Comparison of ENCODE assay signal across 13 mouse cellular contexts in genomic region chr7:36711766-36712165, GRCm38 (mm10). TPM values are rescaled to one million over a fixed set of nuclear protein-coding genes. Genes with fewer than 3 reads are reported as not detected.
DNase-seq lines count a peak whose midpoint lies in the region; ATAC-seq and TF ChIP-seq lines count a peak whose summit lies in the region.
"Had no signal": no experiment of that assay in that cellular context is flagged by ENCODE, and none has a peak within 500 bp of the region (broad histone marks: within the 10 kb centered on the region; RNA-seq: fewer than 3 reads in every experiment).

No protein-coding gene starts in this region.

- no peak for ATAC-seq in kidney, postnatal 0 days (replicated peaks; ENCODE audit: low FRiP score, low read depth)
- no peak for ATAC-seq in monocyte, adult 5-6 weeks (replicated peaks; ENCODE audit: insufficient number of reproducible peaks, low FRiP score, low TSS enrichment, poor library complexity, severe bottlenecking)
- ATAC-seq: CD4-positive, CD25-positive, alpha-beta regulatory T cell, adult 4 months had no signal

- WGBS in kidney, postnatal 0 days, result 71% methylated on average over 2 of the region's 2 CpGs

- H3K36me3 ChIP-seq in kidney, postnatal 0 days (ENCODE audit: insufficient read depth, low read length), result no peaks in the 10 kb centered on the region
- H3K36me3 ChIP-seq: heart, embryonic 12.5 days; hindbrain, embryonic 15.5 days had no signal

- H3K4me3 ChIP-seq in kidney, postnatal 0 days (replicated peaks; ENCODE audit: low read depth, low read length), result no peak overlapping the region
- H3K4me3 ChIP-seq: heart, embryonic 12.5 days; hindbrain, embryonic 15.5 days; megakaryocyte, embryonic 14.5 days had no signal

- peaks cover 19% of the 10 kb centered on the region; the same call in 1 of the 2 replicates for H3K4me1 ChIP-seq in kidney, postnatal 0 days (replicated peaks; ENCODE audit: insufficient read depth, low read length)
- H3K4me1 ChIP-seq: megakaryocyte, embryonic 14.5 days had no signal

- H3K9ac ChIP-seq in kidney, postnatal 0 days (ENCODE audit: low read depth, low read length), result no peak overlapping the region
- H3K9ac ChIP-seq: heart, embryonic 12.5 days; hindbrain, embryonic 15.5 days had no signal

- DNase-seq in cerebellum, postnatal 14 days, result peak; percentile 38 to 73
- DNase-seq in cerebellum, adult 8-10 months, result no peak
- no peak for DNase-seq in kidney, postnatal 0 days (ENCODE audit: low spot score)
- DNase-seq in kidney, adult 11 months, result no peak
- DNase-seq in lung, postnatal 10 days, result peak; percentile 49
- DNase-seq in lung, adult 18-20 months, result no peak
- DNase-seq in adipocyte (ENCODE audit: low spot score), result peak; percentile 6
- DNase-seq: liver had no signal

- TF ChIP-seq CTCF in kidney, postnatal 0 days (IDR thresholded peaks at IDR 0.05; ENCODE audit: low read depth), result peak; percentile 21; the same call in 1 of the 2 replicates

- no peak overlapping the region for H3K27ac ChIP-seq in kidney, postnatal 0 days
- H3K27ac ChIP-seq: hindbrain, embryonic 15.5 days had no signal

- H3K9me3 ChIP-seq in kidney, postnatal 0 days (replicated peaks; ENCODE audit: low read length), result no peaks in the 10 kb centered on the region
- H3K9me3 ChIP-seq: heart, embryonic 12.5 days; hindbrain, embryonic 15.5 days; megakaryocyte, embryonic 14.5 days had no signal

- no peak overlapping the region for H3K4me2 ChIP-seq in kidney, postnatal 0 days (ENCODE audit: low read length)
- H3K4me2 ChIP-seq: heart, embryonic 12.5 days; hindbrain, embryonic 15.5 days had no signal

- H3K27me3 ChIP-seq in kidney, postnatal 0 days (ENCODE audit: insufficient read depth, low read length), result no peaks in the 10 kb centered on the region
- H3K27me3 ChIP-seq: heart, embryonic 12.5 days; hindbrain, embryonic 15.5 days had no signal

RNA-seq across cellular contexts. Expression of gene Tshz3, which starts 13.8 kb away (rescaled TPM):
- 4.5 and 5.3 TPM in 2 replicates for polyA plus RNA-seq in kidney, postnatal 0 days (2015; fragmentation: Nextera tagmentation; extraction: Ambion mirVana)
- total RNA-seq in monocyte, adult 5-6 weeks (2017), result 1.3 to 12.4 TPM (median 2.1 TPM) in 3 replicates
- polyA plus RNA-seq: CD4-positive, CD25-positive, alpha-beta regulatory T cell, adult 4 months had no signal

Comparison
In these comparisons a context has a peak if more than half of its experiments do, and no peak if none do; other contexts are left out.
1. DNase-seq: peak in cerebellum, postnatal 14 days (2 of 2), lung, postnatal 10 days (single experiment) and adipocyte (single experiment); none in cerebellum, adult 8-10 months (single experiment), kidney, postnatal 0 days (single experiment), kidney, adult 11 months (single experiment) and lung, adult 18-20 months (0 of 2).